Mouse (Mus musculus): ENCODE data around the gene Gak.

DNA sequence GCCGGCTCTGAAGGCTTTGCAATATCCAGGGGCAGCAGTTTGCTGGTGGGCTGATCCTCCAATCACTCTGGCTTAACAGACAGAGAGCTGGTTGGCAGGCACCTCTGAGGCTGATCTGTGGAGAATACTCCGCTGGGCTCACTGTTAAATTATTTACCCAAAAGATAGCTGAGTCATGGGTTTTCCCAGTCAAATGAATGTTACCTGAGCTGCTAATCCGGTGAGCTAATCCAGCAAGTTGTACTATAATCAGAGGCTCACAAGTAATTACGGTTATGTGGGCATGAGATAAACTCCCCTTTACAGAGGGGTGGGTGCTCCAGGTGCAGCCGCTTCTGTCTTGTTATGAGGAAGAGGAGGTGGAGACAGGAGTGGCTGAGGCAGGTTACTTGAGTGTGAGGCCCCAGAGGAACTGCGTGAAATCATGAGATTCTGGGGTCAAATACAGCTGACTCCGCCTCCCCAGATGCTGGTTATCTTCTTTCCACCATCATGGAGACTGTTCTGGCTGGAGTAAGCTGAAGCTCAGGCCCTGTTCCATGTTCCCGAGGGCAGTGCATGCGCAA is 45.8 kb upstream of the Gak start, which contains the start of gene Slc26a1:
- TF ChIP-seq CHD2 (IDR thresholded peaks at IDR 0.05; ENCODE audit: low read depth, low read length) (no peak), ZNF384 (IDR thresholded peaks at IDR 0.05; ENCODE audit: low read depth, low read length) (no peak), ZC3H11A (IDR thresholded peaks at IDR 0.05; ENCODE audit: borderline replicate concordance, low read depth, low read length) (no peak)

All from ES-E14 (cell line).